Comparison of ENCODE assay signal across 31 mouse cellular contexts in genomic region chr14:26923702-26924421, GRCm38 (mm10). TPM values are rescaled to one million over a fixed set of nuclear protein-coding genes. Genes with fewer than 3 reads are reported as not detected.
DNase-seq lines count a peak whose midpoint lies in the region; ATAC-seq and TF ChIP-seq lines count a peak whose summit lies in the region.
"Had no signal": no experiment of that assay in that cellular context is flagged by ENCODE, and none has a peak within 500 bp of the region (broad histone marks: within the 10 kb centered on the region; RNA-seq: fewer than 3 reads in every experiment).

No protein-coding gene starts in this region.

- H3K4me1 ChIP-seq in liver, embryonic 13.5 days (replicated peaks) = peaks cover 11% of the 10 kb centered on the region
- no peaks in the 10 kb centered on the region for H3K4me1 ChIP-seq in liver, postnatal 0 days (ENCODE audit: insufficient read depth)
- H3K4me1 ChIP-seq in hindbrain, embryonic 16.5 days (ENCODE audit: control insufficient read depth, insufficient read depth, low read depth, low read length) = no peaks in the 10 kb centered on the region
- no peaks in the 10 kb centered on the region for H3K4me1 ChIP-seq in midbrain, embryonic 10.5 days
- H3K4me1 ChIP-seq: embryonic facial prominence, embryonic 10.5 days; embryonic facial prominence, embryonic 13.5 days; forebrain, embryonic 12.5 days; forebrain, embryonic 15.5 days; hindbrain, embryonic 10.5 days; hindbrain, embryonic 13.5 days had no signal

- 43% methylated on average over 5 of the region's 5 CpGs for WGBS in liver, embryonic 13.5 days (ENCODE audit: insufficient replicate concordance)
- 61% methylated on average over 5 of the region's 5 CpGs for WGBS in liver, postnatal 0 days (ENCODE audit: insufficient replicate concordance)
- 93% methylated on average over 5 of the region's 5 CpGs for WGBS in hindbrain, embryonic 16.5 days
- 92% methylated on average over 5 of the region's 5 CpGs for WGBS in midbrain, embryonic 10.5 days

- H3K9me3 ChIP-seq in liver, embryonic 13.5 days (replicated peaks) = no peaks in the 10 kb centered on the region
- H3K9me3 ChIP-seq in liver, postnatal 0 days (ENCODE audit: low read length) = no peaks in the 10 kb centered on the region
- H3K9me3 ChIP-seq in hindbrain, embryonic 16.5 days (ENCODE audit: control insufficient read depth, low read length) = no peaks in the 10 kb centered on the region
- no peaks in the 10 kb centered on the region for H3K9me3 ChIP-seq in midbrain, embryonic 10.5 days (replicated peaks)
- H3K9me3 ChIP-seq: embryonic facial prominence, embryonic 10.5 days; embryonic facial prominence, embryonic 13.5 days; forebrain, embryonic 12.5 days; forebrain, embryonic 15.5 days; heart, embryonic 12.5 days; heart, embryonic 15.5 days; hindbrain, embryonic 10.5 days; hindbrain, embryonic 13.5 days had no signal

- H3K4me3 ChIP-seq in liver, embryonic 13.5 days (replicated peaks) = no peak overlapping the region
- no peak overlapping the region for H3K4me3 ChIP-seq in liver, postnatal 0 days (ENCODE audit: low read depth, low read length)
- no peak overlapping the region for H3K4me3 ChIP-seq in hindbrain, embryonic 16.5 days (ENCODE audit: low read length)
- no peak overlapping the region for H3K4me3 ChIP-seq in midbrain, embryonic 10.5 days
- H3K4me3 ChIP-seq: embryonic facial prominence, embryonic 10.5 days; embryonic facial prominence, embryonic 13.5 days; erythroblast, embryonic 14.5 days; forebrain, embryonic 12.5 days; forebrain, embryonic 15.5 days; heart, embryonic 12.5 days; heart, embryonic 15.5 days; hindbrain, embryonic 10.5 days; hindbrain, embryonic 13.5 days had no signal

- no peak overlapping the region for H3K9ac ChIP-seq in liver, embryonic 13.5 days
- no peak overlapping the region for H3K9ac ChIP-seq in liver, postnatal 0 days (replicated peaks)
- no peak overlapping the region for H3K9ac ChIP-seq in hindbrain, embryonic 16.5 days (ENCODE audit: low read depth, low read length)
- H3K9ac ChIP-seq: embryonic facial prominence, embryonic 13.5 days; forebrain, embryonic 12.5 days; forebrain, embryonic 15.5 days; heart, embryonic 12.5 days; heart, embryonic 15.5 days; hindbrain, embryonic 13.5 days had no signal

- no peaks in the 10 kb centered on the region for H3K27me3 ChIP-seq in liver, embryonic 13.5 days
- no peaks in the 10 kb centered on the region for H3K27me3 ChIP-seq in liver, postnatal 0 days (ENCODE audit: insufficient read depth, low read length)
- no peaks in the 10 kb centered on the region for H3K27me3 ChIP-seq in hindbrain, embryonic 16.5 days (replicated peaks; ENCODE audit: control insufficient read depth, insufficient read depth, low read length)
- no peaks in the 10 kb centered on the region for H3K27me3 ChIP-seq in midbrain, embryonic 10.5 days (ENCODE audit: low read depth, poor library complexity, severe bottlenecking)
- H3K27me3 ChIP-seq: embryonic facial prominence, embryonic 13.5 days; forebrain, embryonic 12.5 days; forebrain, embryonic 15.5 days; heart, embryonic 12.5 days; heart, embryonic 15.5 days; hindbrain, embryonic 13.5 days had no signal

- TF ChIP-seq CTCF in liver, postnatal 0 days (IDR thresholded peaks at IDR 0.05; ENCODE audit: low read depth) = no peak

- H3K36me3 ChIP-seq in liver, embryonic 13.5 days = peaks cover 5% of the 10 kb centered on the region; the same call in 1 of the 2 replicates
- peaks cover 43% of the 10 kb centered on the region for H3K36me3 ChIP-seq in liver, postnatal 0 days (replicated peaks; ENCODE audit: insufficient read depth, low read length)
- peaks cover 39% of the 10 kb centered on the region for H3K36me3 ChIP-seq in hindbrain, embryonic 16.5 days (ENCODE audit: control insufficient read depth, insufficient read depth, low read length)
- peaks cover 67% of the 10 kb centered on the region for H3K36me3 ChIP-seq in midbrain, embryonic 10.5 days

- H3K4me2 ChIP-seq in liver, embryonic 13.5 days = no peak overlapping the region
- no peak overlapping the region for H3K4me2 ChIP-seq in liver, postnatal 0 days (ENCODE audit: low read depth, low read length)
- H3K4me2 ChIP-seq in hindbrain, embryonic 16.5 days (ENCODE audit: low read length) = no peak overlapping the region
- H3K4me2 ChIP-seq: embryonic facial prominence, embryonic 13.5 days; forebrain, embryonic 12.5 days; forebrain, embryonic 15.5 days; heart, embryonic 12.5 days; heart, embryonic 15.5 days; hindbrain, embryonic 13.5 days had no signal

- no peak for TF ChIP-seq EP300 in liver, postnatal 0 days (IDR thresholded peaks at IDR 0.05; ENCODE audit: low read depth)

- peak; percentile 64 for ATAC-seq in liver, embryonic 13.5 days (ENCODE audit: low read depth)
- no peak for ATAC-seq in liver, postnatal 0 days
- no peak for ATAC-seq in hindbrain, embryonic 16.5 days
- ATAC-seq: CD4-positive, CD25-positive, alpha-beta regulatory T cell, adult 4 months; forebrain, embryonic 15.5 days; hindbrain, postnatal 0 days had no signal

- H3K27ac ChIP-seq in liver, embryonic 13.5 days = no peak overlapping the region
- no peak overlapping the region for H3K27ac ChIP-seq in liver, postnatal 0 days (ENCODE audit: low read depth)
- no peak overlapping the region for H3K27ac ChIP-seq in hindbrain, embryonic 16.5 days (ENCODE audit: low read depth, low read length)
- H3K27ac ChIP-seq in midbrain, embryonic 10.5 days (replicated peaks) = no peak overlapping the region
- H3K27ac ChIP-seq: embryonic facial prominence, embryonic 10.5 days; embryonic facial prominence, embryonic 13.5 days; forebrain, embryonic 12.5 days; forebrain, embryonic 15.5 days; heart, embryonic 15.5 days; hindbrain, embryonic 10.5 days; hindbrain, embryonic 13.5 days; hindbrain, postnatal 0 days had no signal

- no peak for DNase-seq in liver, embryonic 13.5 days
- DNase-seq in liver, postnatal 0 days = no peak
- peak; percentile 11 for DNase-seq in CD4-positive helper T cell, adult 2 months (ENCODE audit: low read depth, low spot score)
- peak; percentile 9 for DNase-seq in c-Kit-positive CD71-positive TER-119-negative erythroid progenitor cells, embryonic 14.5 days (ENCODE audit: low read depth)
- DNase-seq in induced T-regulatory cell, adult 2 months (ENCODE audit: low read depth) = peak; percentile 44
- no peak for DNase-seq in gastrocnemius, adult 18-20 months (ENCODE audit: low spot score)
- no peak for DNase-seq in midbrain, embryonic 10.5 days (ENCODE audit: low spot score)
- DNase-seq: adrenal gland, postnatal 10 days; adrenal gland, postnatal 36 days; B cell, adult 2 months; cerebellum, adult 11 months; cerebellum, adult 2 months; cerebellum, adult 9-11 months; cerebellum, postnatal 25 days; embryo, embryonic 11 days; gastrocnemius, postnatal 10 days; heart, adult 18-20 months; heart, postnatal 10 days; heart, postnatal 36 days had no signal

RNA-seq across cellular contexts. Expression of gene Asb14, which starts 29.5 kb away (rescaled TPM):
- not detected in 2 replicates for polyA plus RNA-seq in liver, embryonic 13.5 days (2015; fragmentation: Nextera tagmentation; extraction: Ambion mirVana)
- 0.14 TPM in 1 of 2 replicates, not detected in the other for polyA plus RNA-seq in liver, postnatal 0 days (2015; fragmentation: Nextera tagmentation; extraction: Ambion mirVana)
- 0.14 and 0.15 TPM in 2 replicates for polyA plus RNA-seq in hindbrain, embryonic 16.5 days (2015; fragmentation: Nextera tagmentation; extraction: Ambion mirVana)
- 100 to 1,000 TPM; 116 to 129 TPM for total RNA-seq in gastrocnemius, adult 18-20 months (2021)
- polyA plus RNA-seq in midbrain, embryonic 10.5 days (2016; fragmentation: Nextera tagmentation; extraction: Ambion mirVana) = not detected in 2 replicates
- total RNA-seq: adrenal gland, postnatal 36 days; hindbrain, postnatal 0 days had no signal
- polyA plus RNA-seq: embryonic facial prominence, embryonic 10.5 days; embryonic facial prominence, embryonic 13.5 days; erythroblast, embryonic 14.5 days; hindbrain, embryonic 10.5 days had no signal

RNA-seq across cellular contexts. Expression of gene Appl1, which starts 47.2 kb away (rescaled TPM):
- 6.0 and 8.6 TPM in 2 replicates for polyA plus RNA-seq in liver, embryonic 13.5 days (2015; fragmentation: Nextera tagmentation; extraction: Ambion mirVana)
- 8.9 and 9.6 TPM in 2 replicates for polyA plus RNA-seq in liver, postnatal 0 days (2015; fragmentation: Nextera tagmentation; extraction: Ambion mirVana)
- polyA plus RNA-seq in hindbrain, embryonic 16.5 days (2015; fragmentation: Nextera tagmentation; extraction: Ambion mirVana) = 41.9 and 50.7 TPM in 2 replicates
- total RNA-seq in gastrocnemius, adult 18-20 months (2021) = 10 to 100 TPM; 17.2 to 17.7 TPM
- 26.1 and 30.1 TPM in 2 replicates for polyA plus RNA-seq in midbrain, embryonic 10.5 days (2016; fragmentation: Nextera tagmentation; extraction: Ambion mirVana)

Comparison
In these comparisons a context has a peak if more than half of its experiments do, and no peak if none do; other contexts are left out.
1. DNase-seq: peak in CD4-positive helper T cell, adult 2 months (single experiment), c-Kit-positive CD71-positive TER-119-negative erythroid progenitor cells, embryonic 14.5 days (single experiment) and induced T-regulatory cell, adult 2 months (single experiment); none in liver, embryonic 13.5 days (single experiment), liver, postnatal 0 days (single experiment), gastrocnemius, adult 18-20 months (single experiment) and midbrain, embryonic 10.5 days (single experiment).